Mouse (Mus musculus) intestine, embryonic 14.5 days (tissue): ENCODE data around the gene Lrrc75a. TPM values are rescaled to one million over a fixed set of nuclear protein-coding genes. Genes with fewer than 3 reads are reported as not detected.
A peak's percentile ranks its signal among the peaks of the same experiment; 100 is the strongest.
"Not testable (repeated sequence)": the region's sequence is repeated elsewhere in the genome, so short reads cannot be mapped to it uniquely, and the experiment has no call there.

ENCODE experiments used
- ATAC-seq: fragments of 200-750 bp; cut with Nextera tagmentation; replicated peaks from 2 replicates; pipeline ENCODE4 v1.8.0; 2017; ENCODE audit warnings: low read depth, moderate number of reproducible peaks, moderate TSS enrichment, moderate library complexity; ENCODE audit not compliant: low FRiP score, low TSS enrichment
- DNase-seq: peaks from one replicate; pipeline ENCODE4 v3.0.0-alpha.2; 2018; ENCODE audit warnings: low spot score
- H3K27ac ChIP-seq: fragments of 300-500 bp; sonication (generic); 2 replicates; pipeline ENCODE4 v1.5.1; 2014; ENCODE audit warnings: low read depth, mild to moderate bottlenecking, control low read depth
- H3K27me3 ChIP-seq: fragments of 300-500 bp; sonication (generic); replicated peaks from 2 replicates; pipeline ENCODE4 v1.6.1; 2014; ENCODE audit warnings: low read length, control low read depth; ENCODE audit not compliant: control insufficient read depth, insufficient read depth
- H3K36me3 ChIP-seq: fragments of 300-500 bp; sonication (generic); 2 replicates; pipeline ENCODE4 v1.6.1; 2014; ENCODE audit warnings: low read length, control low read depth; ENCODE audit not compliant: control insufficient read depth, insufficient read depth
- H3K4me1 ChIP-seq: fragments of 300-500 bp; sonication (generic); replicated peaks from 2 replicates; pipeline ENCODE4 v1.6.1; 2014; ENCODE audit warnings: low read length, control low read depth, mixed read lengths; ENCODE audit not compliant: control insufficient read depth, insufficient read depth
- H3K4me2 ChIP-seq: fragments of 300-500 bp; sonication (generic); 2 replicates; pipeline ENCODE4 v1.6.1; 2014; ENCODE audit warnings: low read length
- H3K4me3 ChIP-seq: fragments of 300-500 bp; sonication (generic); 2 replicates; pipeline ENCODE4 v1.5.1; 2014; ENCODE audit warnings: low read depth, low read length, control low read depth, mixed read lengths
- H3K9ac ChIP-seq: fragments of 300-500 bp; sonication (generic); 2 replicates; pipeline ENCODE4 v1.6.1; 2014; ENCODE audit warnings: mild to moderate bottlenecking, low read length
- H3K9me3 ChIP-seq: fragments of 300-500 bp; sonication (generic); 2 replicates; pipeline ENCODE4 v1.6.1; 2016; ENCODE audit warnings: low read length, control low read depth; ENCODE audit not compliant: control insufficient read depth
- WGBS: fragments of 180-500 bp; shearing (Covaris S2); extraction: QIAGEN DNeasy Blood & Tissue Kit; methylation state at CpG from one replicate; pipeline ENCODE4 v1.1.7; 2014; 5-methylcytosine and 5-hydroxymethylcytosine counted together
- polyA plus RNA-seq: library from polyadenylated mRNA; unstranded; fragments of >200 nt; fragmentation: Nextera tagmentation; extraction: Ambion mirVana; gene quantifications from 2 replicates; pipeline ENCODE4 v1.2.1, GENCODE M21; 2014

Lrrc75a gene
- polyA plus RNA-seq, 1 experiment from 2014 or later = 12.9 TPM

DNA sequence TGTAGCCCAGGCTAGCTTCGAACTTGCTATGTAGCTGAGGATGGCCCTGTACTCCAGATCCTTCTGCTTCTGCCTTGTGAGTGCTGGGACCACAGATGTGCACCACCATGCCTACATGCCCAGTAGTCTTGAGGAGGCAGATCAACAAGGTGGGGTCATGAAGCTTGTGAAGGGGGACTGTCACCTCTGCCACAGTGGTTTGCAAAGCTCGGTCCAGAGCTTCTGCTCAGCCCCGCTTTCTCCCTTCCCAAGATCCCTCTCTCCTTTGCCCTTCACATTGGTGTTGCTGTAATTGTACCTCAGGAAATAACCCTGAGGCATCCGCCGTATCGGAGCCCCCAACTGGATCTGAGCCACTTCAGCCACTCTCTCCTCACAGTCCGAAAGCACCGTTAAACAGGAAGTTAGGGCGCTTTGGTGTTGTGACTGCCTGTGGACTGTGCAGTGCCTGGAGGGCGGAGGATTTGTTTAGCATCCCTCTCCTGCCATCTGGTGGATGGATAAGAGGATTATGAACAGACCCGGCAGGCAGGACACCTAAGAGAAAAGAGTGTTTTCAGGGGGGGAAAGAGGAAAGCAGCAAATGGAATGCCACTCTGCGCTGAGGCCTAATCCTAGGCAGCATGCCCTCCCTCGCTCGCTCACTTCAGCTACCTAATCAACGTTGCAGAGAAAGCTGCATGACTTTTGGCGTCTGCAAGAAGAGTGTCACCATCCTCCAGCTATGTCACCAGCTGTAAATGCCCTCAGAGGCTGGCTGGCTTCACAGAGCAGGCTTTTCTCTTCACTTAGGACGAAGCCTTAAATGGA lies 27.4 kb upstream of the Lrrc75a start:
- ATAC-seq = peak; percentile 89
- H3K27ac ChIP-seq = no peak overlapping the region
- peaks cover 2% of the 10 kb centered on the region; the same call in 1 of the 2 replicates for H3K4me1 ChIP-seq
- WGBS = 20% methylated on average over 17 of the region's 17 CpGs
- peak; percentile 74 for DNase-seq
- H3K27me3 ChIP-seq = no peaks in the 10 kb centered on the region
- no peaks in the 10 kb centered on the region for H3K9me3 ChIP-seq
- H3K36me3 ChIP-seq = no peaks in the 10 kb centered on the region
- peak overlapping the region; percentile 44 for H3K4me2 ChIP-seq
- peak overlapping the region; percentile 16 for H3K4me3 ChIP-seq
- H3K9ac ChIP-seq = peak overlapping the region; percentile 20; the same call in 1 of the 2 replicates

DNA sequence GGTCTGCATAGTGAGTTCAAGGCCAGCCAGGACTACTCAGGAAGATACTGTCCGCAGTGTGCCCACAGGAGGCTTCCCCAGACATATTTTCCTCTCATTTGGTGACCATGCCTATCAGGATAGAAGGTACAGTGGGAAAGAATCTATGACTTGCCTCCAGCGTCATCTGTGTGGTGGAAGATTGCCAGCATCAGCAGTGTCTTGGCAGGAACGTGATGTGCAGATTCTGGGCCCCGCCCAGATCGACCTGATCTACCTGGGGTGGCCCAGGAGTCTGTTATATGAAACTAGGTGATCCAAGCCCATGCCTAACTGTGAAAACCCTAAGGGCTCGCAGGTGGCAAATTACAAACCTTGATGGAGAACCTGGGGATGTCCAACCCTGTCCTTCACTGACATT lies 21.7 kb upstream of the Lrrc75a start:
- peaks cover 19% of the 10 kb centered on the region for H3K36me3 ChIP-seq
- no peaks in the 10 kb centered on the region for H3K27me3 ChIP-seq
- H3K4me1 ChIP-seq = no peaks in the 10 kb centered on the region; the same call in 1 of the 2 replicates
- no peak overlapping the region for H3K4me2 ChIP-seq
- no peak for ATAC-seq
- H3K27ac ChIP-seq = no peak overlapping the region
- no peaks in the 10 kb centered on the region for H3K9me3 ChIP-seq
- no peak overlapping the region for H3K4me3 ChIP-seq
- 82% methylated on average over 6 of the region's 6 CpGs for WGBS
- no peak overlapping the region for H3K9ac ChIP-seq
- no peak for DNase-seq

DNA sequence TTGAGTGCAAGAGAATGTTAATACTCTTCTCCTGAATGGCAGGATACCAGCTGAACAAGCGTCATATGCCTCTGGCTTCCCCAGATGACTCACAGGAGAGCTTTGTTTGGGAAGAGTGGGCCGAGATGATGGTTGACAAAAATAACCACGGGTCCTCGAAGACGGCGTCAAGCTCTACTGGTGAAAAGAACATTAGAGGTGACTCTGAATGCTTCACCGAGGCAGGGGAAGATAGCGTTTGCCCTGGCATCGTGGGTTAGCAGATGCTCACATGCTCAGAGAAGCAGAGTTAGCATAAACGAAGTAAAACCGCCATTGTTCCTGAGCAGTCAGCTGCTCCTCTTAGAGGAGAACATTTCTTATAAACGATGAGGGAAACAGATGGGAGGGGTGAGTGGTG lies 21.1 kb upstream of the Lrrc75a start:
- ATAC-seq (no peak), DNase-seq (no peak)
- H3K4me3 ChIP-seq = no peak overlapping the region
- no peak overlapping the region for H3K4me2 ChIP-seq
- no peaks in the 10 kb centered on the region for H3K9me3 ChIP-seq
- H3K9ac ChIP-seq = no peak overlapping the region
- H3K36me3 ChIP-seq = peaks cover 25% of the 10 kb centered on the region
- H3K27ac ChIP-seq = no peak overlapping the region
- 55% methylated on average over 12 of the region's 12 CpGs for WGBS
- H3K4me1 ChIP-seq = no peaks in the 10 kb centered on the region; the same call in 1 of the 2 replicates
- no peaks in the 10 kb centered on the region for H3K27me3 ChIP-seq

DNA sequence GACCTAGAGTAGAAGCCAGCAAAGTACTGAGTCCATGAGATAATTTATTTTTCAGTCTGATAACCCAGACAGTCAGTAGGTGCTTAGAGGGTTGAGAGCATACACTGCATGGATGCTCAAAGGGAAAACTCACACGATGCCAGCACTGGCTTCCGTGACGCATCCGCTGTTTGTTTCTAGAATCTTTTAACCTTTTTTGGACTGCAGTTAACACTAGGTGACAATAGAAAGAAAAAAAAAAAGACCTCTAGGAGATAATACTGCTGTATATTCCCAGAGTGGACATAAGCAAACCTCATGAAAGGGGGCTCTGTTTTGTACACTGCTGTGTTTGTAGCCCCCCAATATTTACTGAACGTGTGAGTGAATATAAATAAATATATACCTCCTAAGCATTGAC lies 20.7 kb upstream of the Lrrc75a start:
- no peaks in the 10 kb centered on the region for H3K9me3 ChIP-seq
- H3K4me3 ChIP-seq = no peak overlapping the region
- H3K4me1 ChIP-seq = no peaks in the 10 kb centered on the region; the same call in 1 of the 2 replicates
- ATAC-seq = no peak
- no peak for DNase-seq
- H3K27ac ChIP-seq = no peak overlapping the region
- no peaks in the 10 kb centered on the region for H3K27me3 ChIP-seq
- 91% methylated on average over 5 of the region's 5 CpGs for WGBS
- H3K36me3 ChIP-seq = peaks cover 28% of the 10 kb centered on the region
- no peak overlapping the region for H3K4me2 ChIP-seq
- no peak overlapping the region for H3K9ac ChIP-seq

DNA sequence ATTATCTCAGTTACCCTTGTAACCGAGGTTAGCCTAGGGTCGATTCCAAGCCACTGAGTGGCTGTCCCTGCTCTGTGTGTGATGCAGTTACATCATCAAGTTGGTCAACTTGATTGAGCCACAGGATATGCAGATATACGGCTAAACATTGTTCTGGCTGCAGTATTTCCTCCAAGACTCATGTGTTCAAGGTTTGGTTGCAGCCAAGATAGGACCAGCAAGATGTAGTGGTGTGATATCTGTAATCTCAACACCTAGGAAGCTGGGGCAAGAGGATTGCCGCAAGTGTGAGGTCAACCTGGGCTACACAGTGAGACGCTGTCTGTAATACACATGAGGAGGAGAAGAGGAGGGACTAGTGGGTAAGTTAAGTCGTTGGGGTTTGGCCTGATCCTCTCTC lies 15.9 kb upstream of the Lrrc75a start:
- Histone ChIP-seq H3K9me3 (no peaks in the 10 kb centered on the region), H3K27ac (no peak overlapping the region), H3K4me2 (no peak overlapping the region), H3K4me1 (no peaks in the 10 kb centered on the region), H3K9ac (no peak overlapping the region), H3K4me3 (no peak overlapping the region), H3K36me3 (peaks cover 33% of the 10 kb centered on the region), H3K27me3 (no peaks in the 10 kb centered on the region)
- WGBS = 84% methylated on average over 6 of the region's 6 CpGs
- no peak for ATAC-seq
- DNase-seq = no peak

DNA sequence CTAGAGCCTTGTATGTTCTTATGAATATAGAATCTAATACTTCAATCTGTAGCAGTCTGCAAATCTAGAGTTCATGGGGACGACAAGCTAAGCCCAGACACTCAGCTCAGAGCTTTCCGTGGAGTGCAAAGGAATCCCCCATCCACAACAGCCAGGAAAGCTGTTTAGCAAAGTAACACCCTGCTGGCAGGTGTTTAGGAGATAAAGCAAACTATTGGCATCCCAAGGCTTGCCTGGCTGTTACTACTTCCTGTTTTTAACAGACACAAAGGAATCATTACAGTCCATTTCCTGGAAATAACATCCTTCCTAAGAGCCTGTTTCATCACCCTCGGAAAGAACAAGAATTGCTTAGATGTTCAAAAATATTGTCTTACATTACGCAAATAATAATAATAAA lies 12.6 kb upstream of the Lrrc75a start:
- no peaks in the 10 kb centered on the region for H3K9me3 ChIP-seq
- no peak overlapping the region for H3K4me2 ChIP-seq
- H3K36me3 ChIP-seq = peaks cover 22% of the 10 kb centered on the region
- H3K9ac ChIP-seq = no peak overlapping the region
- H3K4me1 ChIP-seq = no peaks in the 10 kb centered on the region
- DNase-seq = no peak
- ATAC-seq = no peak
- no peak overlapping the region for H3K27ac ChIP-seq
- WGBS = 53% methylated on average over 4 of the region's 4 CpGs
- H3K27me3 ChIP-seq = no peaks in the 10 kb centered on the region
- no peak overlapping the region for H3K4me3 ChIP-seq

DNA sequence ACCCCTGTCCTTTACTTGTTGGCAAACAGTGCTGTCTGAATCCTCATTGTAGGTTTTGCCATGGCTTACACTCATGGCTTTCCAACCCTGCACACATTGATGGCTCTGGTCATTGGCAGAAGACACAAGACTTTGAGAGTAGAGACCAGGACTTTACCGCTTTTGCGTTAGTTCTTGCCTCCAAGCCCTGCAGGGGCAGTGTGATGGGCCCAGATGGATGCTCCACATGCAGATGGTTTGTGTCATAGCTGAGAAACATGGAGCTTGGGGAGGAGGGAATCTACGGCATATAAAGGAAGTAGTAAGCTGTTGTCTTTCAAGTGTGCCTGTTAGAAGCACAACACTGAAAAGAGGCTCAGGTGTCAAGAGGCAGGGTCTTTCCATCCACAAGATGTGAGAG lies 3.8 kb upstream of the Lrrc75a start:
- no peak overlapping the region for H3K9ac ChIP-seq
- no peak overlapping the region for H3K4me3 ChIP-seq
- H3K36me3 ChIP-seq = peaks cover 17% of the 10 kb centered on the region; the same call in 1 of the 2 replicates
- WGBS = 86% methylated on average over 3 of the region's 3 CpGs
- H3K27ac ChIP-seq = no peak overlapping the region
- ATAC-seq (no peak), DNase-seq (no peak)
- peaks cover 8% of the 10 kb centered on the region for H3K4me1 ChIP-seq
- H3K27me3 ChIP-seq = no peaks in the 10 kb centered on the region
- no peaks in the 10 kb centered on the region for H3K9me3 ChIP-seq
- H3K4me2 ChIP-seq = no peak overlapping the region

DNA sequence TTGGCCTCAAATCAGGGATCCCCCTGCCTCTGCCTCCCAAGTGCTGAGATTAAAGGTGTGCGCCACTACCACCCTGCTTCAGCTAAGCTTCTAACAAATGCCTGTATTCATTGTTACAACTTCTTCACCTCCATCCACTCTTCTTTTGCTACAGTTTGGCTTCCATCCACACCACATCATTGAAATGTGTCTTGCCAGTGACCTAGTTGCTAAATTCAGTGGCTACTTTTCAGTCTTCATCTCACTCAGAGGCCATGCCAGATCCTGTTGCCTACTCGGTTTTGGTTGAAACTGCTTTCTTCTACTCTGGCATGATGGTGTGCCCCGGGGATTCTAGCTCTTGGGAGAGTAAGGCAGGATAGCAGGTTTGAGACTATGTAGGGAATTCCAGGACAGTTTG lies 3.2 kb upstream of the Lrrc75a start:
- ATAC-seq (no peak), DNase-seq (no peak)
- 90% methylated on average over 3 of the region's 3 CpGs for WGBS
- Histone ChIP-seq H3K27me3 (no peaks in the 10 kb centered on the region), H3K27ac (no peak overlapping the region), H3K9ac (no peak overlapping the region), H3K4me1 (peaks cover 13% of the 10 kb centered on the region), H3K4me2 (no peak overlapping the region), H3K36me3 (peaks cover 17% of the 10 kb centered on the region; the same call in 1 of the 2 replicates), H3K9me3 (no peaks in the 10 kb centered on the region), H3K4me3 (no peak overlapping the region)

DNA sequence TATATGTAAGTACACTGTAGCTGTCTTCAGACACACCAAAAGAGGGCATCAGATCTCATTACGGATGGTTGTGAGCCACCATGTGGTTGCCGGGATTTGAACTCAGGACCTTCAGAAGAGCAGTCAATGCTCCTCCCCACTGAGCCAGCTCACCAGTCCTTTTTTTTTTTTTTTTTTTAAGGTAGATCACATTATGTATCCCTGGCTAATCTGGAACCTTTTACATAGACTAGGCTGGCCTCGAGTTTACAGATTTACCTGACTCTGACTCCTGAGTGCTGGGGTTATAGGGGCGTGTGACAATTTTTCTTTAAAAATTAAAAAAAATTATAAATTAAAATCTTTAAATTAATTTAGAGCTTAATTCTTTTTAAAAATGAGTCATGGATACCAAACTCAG lies 1.5 kb upstream of the Lrrc75a start:
- not testable (repeated sequence) for H3K27me3 ChIP-seq, DNase-seq, H3K9ac ChIP-seq, H3K27ac ChIP-seq, H3K9me3 ChIP-seq, ATAC-seq, H3K4me3 ChIP-seq
- Histone ChIP-seq H3K4me2 (peak overlapping the region; percentile 91), H3K4me1 (peaks cover 29% of the 10 kb centered on the region), H3K36me3 (peaks cover 17% of the 10 kb centered on the region; the same call in 1 of the 2 replicates)
- WGBS = 82% methylated on average over 4 of the region's 4 CpGs
